Mouse (Mus musculus): ENCODE results near the gene Stoml2. TPM values are rescaled to one million over a fixed set of nuclear protein-coding genes. Genes with fewer than 3 reads are reported as not detected.
A peak's percentile ranks its signal among the peaks of the same experiment; 100 is the strongest.

Gene Stoml2
- total and polyA plus RNA-seq, 2 experiments from 2014 or later = 118 to 256 TPM

DNA sequence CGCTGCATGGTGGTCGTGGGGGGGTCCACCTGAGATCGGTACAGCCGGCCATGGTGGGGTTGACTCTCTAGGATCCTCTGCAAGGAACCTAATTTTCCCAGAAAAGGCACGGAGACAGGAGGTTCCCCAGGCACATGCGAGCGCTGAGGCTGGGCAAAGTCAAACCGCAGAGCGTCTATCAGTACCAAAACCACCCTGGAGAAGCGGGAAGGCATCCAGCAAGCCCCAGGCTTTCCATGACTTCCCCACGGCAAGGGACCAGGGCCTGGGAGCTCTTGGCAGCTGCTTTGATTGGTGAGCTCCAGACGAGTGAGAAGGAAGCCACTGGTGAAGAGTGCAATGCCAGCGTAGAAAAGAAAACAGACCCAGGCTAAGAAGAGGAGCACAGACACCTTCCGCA lies 6.8 kb downstream of the Stoml2 start:
- H3K27ac ChIP-seq = peak overlapping the region; percentile 92; the same call in 1 of the 2 replicates
- no peaks in the 10 kb centered on the region for H3K27me3 ChIP-seq (ENCODE audit: insufficient read depth, low read length)
- peaks cover 13% of the 10 kb centered on the region for H3K4me1 ChIP-seq (ENCODE audit: insufficient read depth, low read length)
- ATAC-seq (no peak), DNase-seq (ENCODE audit: low spot score) (no peak)
- no peak for TF ChIP-seq CTCF (IDR thresholded peaks at IDR 0.05; ENCODE audit: low read depth)
- peak overlapping the region; percentile 48 for H3K4me3 ChIP-seq (ENCODE audit: low read length)
- peak overlapping the region; percentile 50; the same call in 1 of the 2 replicates for H3K9ac ChIP-seq (replicated peaks; ENCODE audit: low read length)
- H3K9me3 ChIP-seq (ENCODE audit: low read length) = no peaks in the 10 kb centered on the region
- H3K4me2 ChIP-seq (ENCODE audit: low read depth, low read length) = peak overlapping the region; percentile 75
- H3K36me3 ChIP-seq (ENCODE audit: insufficient read depth, low read length) = peaks cover 48% of the 10 kb centered on the region
- 71% methylated on average over 14 of the region's 14 CpGs for WGBS

DNA sequence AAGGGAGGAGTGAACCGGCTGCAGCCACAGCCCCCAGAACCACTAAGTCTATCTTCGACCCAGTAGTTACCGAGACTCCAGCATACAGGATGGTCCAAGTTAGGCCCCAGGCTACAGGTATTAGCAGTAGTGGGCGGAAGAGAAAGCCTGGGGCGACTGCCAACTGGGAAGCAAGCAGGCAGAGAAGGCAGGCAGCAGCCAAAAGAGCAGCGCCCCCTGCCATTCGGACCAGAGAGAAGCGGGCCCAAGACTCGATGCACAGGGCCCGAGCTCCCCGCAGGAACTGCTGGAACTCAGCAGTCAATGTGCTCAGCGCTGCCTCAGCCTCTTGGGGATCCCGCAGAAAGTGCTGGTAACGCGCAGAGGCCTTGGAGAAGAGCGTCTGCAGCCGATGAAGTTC lies 10.2 kb downstream of the Stoml2 start:
- Histone ChIP-seq H3K4me3 (ENCODE audit: low read length) (no peak overlapping the region), H3K9ac (replicated peaks; ENCODE audit: low read length) (no peak overlapping the region), H3K27me3 (ENCODE audit: insufficient read depth, low read length) (no peaks in the 10 kb centered on the region), H3K36me3 (ENCODE audit: insufficient read depth, low read length) (peaks cover 45% of the 10 kb centered on the region), H3K27ac (no peak overlapping the region), H3K9me3 (ENCODE audit: low read length) (no peaks in the 10 kb centered on the region), H3K4me2 (ENCODE audit: low read depth, low read length) (no peak overlapping the region), H3K4me1 (ENCODE audit: insufficient read depth, low read length) (peaks cover 13% of the 10 kb centered on the region)
- TF ChIP-seq CTCF (IDR thresholded peaks at IDR 0.05; ENCODE audit: low read depth) = no peak
- ATAC-seq = no peak
- WGBS = 69% methylated on average over 17 of the region's 17 CpGs
- DNase-seq (ENCODE audit: low spot score) = no peak

- Histone ChIP-seq H3K27me3 (ENCODE audit: insufficient read depth, low read length) (no peaks in the 10 kb centered on the region), H3K9me3 (ENCODE audit: low read length) (no peaks in the 10 kb centered on the region), H3K36me3 (ENCODE audit: insufficient read depth, low read length) (peaks cover 45% of the 10 kb centered on the region), H3K27ac (no peak overlapping the region), H3K4me2 (ENCODE audit: low read depth, low read length) (no peak overlapping the region), H3K9ac (replicated peaks; ENCODE audit: low read length) (no peak overlapping the region), H3K4me3 (ENCODE audit: low read length) (no peak overlapping the region), H3K4me1 (ENCODE audit: insufficient read depth, low read length) (peaks cover 13% of the 10 kb centered on the region)
- DNase-seq (ENCODE audit: low spot score) (no peak), ATAC-seq (no peak)
- TF ChIP-seq CTCF (IDR thresholded peaks at IDR 0.05; ENCODE audit: low read depth) = no peak
- 86% methylated on average over 16 of the region's 16 CpGs for WGBS
These were observed 10.6 kb downstream of the Stoml2 start for GRCm38 (mm10) chr4:43020876-43021275.

GRCm38 (mm10) chr4:43019641-43020465 lies 11.7 kb downstream of the Stoml2 start:
- TF ChIP-seq CTCF (IDR thresholded peaks at IDR 0.05; ENCODE audit: low read depth) = no peak
- no peak for DNase-seq (ENCODE audit: low spot score)
- Histone ChIP-seq H3K36me3 (ENCODE audit: insufficient read depth, low read length) (peaks cover 45% of the 10 kb centered on the region), H3K4me2 (ENCODE audit: low read depth, low read length) (no peak overlapping the region), H3K4me1 (ENCODE audit: insufficient read depth, low read length) (peaks cover 11% of the 10 kb centered on the region), H3K9me3 (ENCODE audit: low read length) (no peaks in the 10 kb centered on the region), H3K4me3 (ENCODE audit: low read length) (no peak overlapping the region), H3K27me3 (ENCODE audit: insufficient read depth, low read length) (no peaks in the 10 kb centered on the region), H3K27ac (no peak overlapping the region), H3K9ac (replicated peaks; ENCODE audit: low read length) (no peak overlapping the region)
- ATAC-seq = no peak
- WGBS = 95% methylated on average over 23 of the region's 23 CpGs

- Histone ChIP-seq H3K4me2 (ENCODE audit: low read depth, low read length) (no peak overlapping the region), H3K9me3 (ENCODE audit: low read length) (no peaks in the 10 kb centered on the region), H3K36me3 (ENCODE audit: insufficient read depth, low read length) (peaks cover 45% of the 10 kb centered on the region), H3K9ac (replicated peaks; ENCODE audit: low read length) (no peak overlapping the region), H3K4me1 (ENCODE audit: insufficient read depth, low read length) (peaks cover 4% of the 10 kb centered on the region), H3K4me3 (ENCODE audit: low read length) (no peak overlapping the region), H3K27me3 (ENCODE audit: insufficient read depth, low read length) (no peaks in the 10 kb centered on the region), H3K27ac (no peak overlapping the region)
- WGBS = 92% methylated on average over 10 of the region's 10 CpGs
- ATAC-seq = no peak
- no peak for DNase-seq (ENCODE audit: low spot score)
- no peak for TF ChIP-seq CTCF (IDR thresholded peaks at IDR 0.05; ENCODE audit: low read depth)
These were observed 12.3 kb downstream of the Stoml2 start for GRCm38 (mm10) chr4:43019176-43019575.

DNA sequence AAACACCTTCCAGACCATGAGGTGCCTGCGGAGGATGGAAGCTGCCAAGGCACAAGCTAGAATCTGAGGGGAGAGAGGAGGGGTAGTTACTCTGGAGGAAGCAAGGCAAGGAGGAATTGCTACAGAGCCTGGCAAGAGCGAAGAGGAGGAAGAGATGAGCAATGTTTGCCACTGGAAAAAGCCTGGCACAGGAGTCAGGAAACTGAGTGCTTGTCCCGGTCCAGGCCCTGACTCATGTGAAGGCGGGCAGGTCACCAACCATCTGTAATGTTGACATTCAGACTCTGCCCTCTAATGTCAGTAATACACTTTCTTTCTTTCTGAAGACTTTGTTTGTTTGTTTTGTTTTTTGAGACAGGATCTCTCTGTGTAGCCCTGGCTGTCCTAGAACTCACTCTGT lies 13.4 kb downstream of the Stoml2 start:
- Histone ChIP-seq H3K9me3 (ENCODE audit: low read length) (no peaks in the 10 kb centered on the region), H3K27ac (no peak overlapping the region), H3K27me3 (ENCODE audit: insufficient read depth, low read length) (no peaks in the 10 kb centered on the region), H3K9ac (replicated peaks; ENCODE audit: low read length) (no peak overlapping the region), H3K36me3 (ENCODE audit: insufficient read depth, low read length) (peaks cover 42% of the 10 kb centered on the region), H3K4me2 (ENCODE audit: low read depth, low read length) (no peak overlapping the region), H3K4me3 (ENCODE audit: low read length) (no peak overlapping the region), H3K4me1 (ENCODE audit: insufficient read depth, low read length) (no peaks in the 10 kb centered on the region)
- ATAC-seq (no peak), DNase-seq (ENCODE audit: low spot score) (no peak)
- TF ChIP-seq CTCF (IDR thresholded peaks at IDR 0.05; ENCODE audit: low read depth) = no peak
- WGBS = 94% methylated on average over 4 of the region's 4 CpGs

GRCm38 (mm10) chr4:43012091-43012490 lies 19.4 kb downstream of the Stoml2 start:
- WGBS = 100% methylated on average over 1 of the region's 1 CpGs
- DNase-seq (ENCODE audit: low spot score) (no peak), ATAC-seq (no peak)
- Histone ChIP-seq H3K4me3 (ENCODE audit: low read length) (no peak overlapping the region), H3K9ac (replicated peaks; ENCODE audit: low read length) (no peak overlapping the region), H3K27ac (no peak overlapping the region), H3K36me3 (ENCODE audit: insufficient read depth, low read length) (peaks cover 4% of the 10 kb centered on the region; the same call in 1 of the 2 replicates), H3K4me1 (ENCODE audit: insufficient read depth, low read length) (no peaks in the 10 kb centered on the region), H3K9me3 (ENCODE audit: low read length) (no peaks in the 10 kb centered on the region), H3K27me3 (ENCODE audit: insufficient read depth, low read length) (no peaks in the 10 kb centered on the region), H3K4me2 (ENCODE audit: low read depth, low read length) (no peak overlapping the region)
- no peak for TF ChIP-seq CTCF (IDR thresholded peaks at IDR 0.05; ENCODE audit: low read depth)

All from hindbrain, postnatal 0 days (tissue).